Mouse (Mus musculus) T-helper 1 cell (primary cell): ENCODE data around the gene Phyhd1.

Source experiments
- in situ Hi-C: fragments of 300-600 bp; cut with MboI, MseI; formaldehyde crosslinking; loops from one replicate; pipeline ENCODE4 v1.15.1; 2025; ENCODE audit warnings: high pct_unique_total_duplicates

Phyhd1 gene

GRCm38 (mm10) chr2:30255631-30256395 is 10.2 kb upstream of the Phyhd1 start:
- in situ Hi-C loops: no loop called here

- in situ Hi-C loops: no loop called here
These were observed 9.2 kb upstream of the Phyhd1 start for GRCm38 (mm10) chr2:30256616-30257350.

DNA sequence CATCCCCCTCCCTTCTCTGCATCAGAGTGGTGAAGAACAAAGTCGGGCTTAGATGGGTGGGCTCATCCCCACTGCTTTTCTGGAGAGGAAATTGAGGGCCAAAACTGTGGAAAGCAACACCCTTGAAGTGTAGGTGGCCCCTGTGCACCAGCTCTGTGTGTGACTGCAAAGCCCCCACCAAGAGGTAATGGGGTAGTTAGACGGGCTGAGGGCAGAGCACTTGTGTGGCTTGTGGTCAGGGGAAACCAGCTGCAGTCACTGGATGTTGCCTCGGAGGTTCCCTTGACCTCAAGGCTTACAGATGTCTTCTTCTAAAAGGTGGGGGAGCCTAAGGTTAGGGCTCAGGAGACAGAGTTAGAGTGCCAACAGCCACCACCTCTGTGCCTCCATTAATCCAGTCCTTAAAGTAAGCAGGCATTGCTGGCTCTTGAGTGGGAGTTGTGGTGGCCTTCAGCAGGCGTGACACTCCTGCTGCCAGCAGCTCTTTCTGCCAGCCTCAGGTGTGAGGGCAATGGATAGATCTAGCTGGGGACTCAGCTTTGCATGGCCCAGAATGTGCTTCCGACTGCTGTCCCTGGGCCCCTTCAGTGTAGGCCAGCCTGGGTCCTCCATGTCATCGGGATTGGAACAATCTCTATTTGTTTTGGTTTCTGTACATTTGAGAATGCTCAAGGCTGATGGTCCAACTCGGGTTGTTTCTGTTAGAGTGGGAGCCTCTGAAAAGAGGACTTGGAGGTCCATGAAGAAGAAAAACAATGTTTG is 8.1 kb upstream of the Phyhd1 start:
- in situ Hi-C loops: no loop called here

GRCm38 (mm10) chr2:30258600-30258999 is 7.4 kb upstream of the Phyhd1 start:
- in situ Hi-C loops: no loop called here

GRCm38 (mm10) chr2:30259131-30260064 is 6.6 kb upstream of the Phyhd1 start:
- in situ Hi-C loops: no loop called here

GRCm38 (mm10) chr2:30261064-30261736 is 4.8 kb upstream of the Phyhd1 start:
- in situ Hi-C loops: no loop called here

GRCm38 (mm10) chr2:30261921-30262839 is 3.8 kb upstream of the Phyhd1 start:
- in situ Hi-C loops: no loop called here

GRCm38 (mm10) chr2:30262840-30263441 is 3.1 kb upstream of the Phyhd1 start:
- in situ Hi-C loops: no loop called here

- in situ Hi-C loops: no loop called here
These were observed 2.2 kb upstream of the Phyhd1 start for GRCm38 (mm10) chr2:30263811-30264210.

DNA sequence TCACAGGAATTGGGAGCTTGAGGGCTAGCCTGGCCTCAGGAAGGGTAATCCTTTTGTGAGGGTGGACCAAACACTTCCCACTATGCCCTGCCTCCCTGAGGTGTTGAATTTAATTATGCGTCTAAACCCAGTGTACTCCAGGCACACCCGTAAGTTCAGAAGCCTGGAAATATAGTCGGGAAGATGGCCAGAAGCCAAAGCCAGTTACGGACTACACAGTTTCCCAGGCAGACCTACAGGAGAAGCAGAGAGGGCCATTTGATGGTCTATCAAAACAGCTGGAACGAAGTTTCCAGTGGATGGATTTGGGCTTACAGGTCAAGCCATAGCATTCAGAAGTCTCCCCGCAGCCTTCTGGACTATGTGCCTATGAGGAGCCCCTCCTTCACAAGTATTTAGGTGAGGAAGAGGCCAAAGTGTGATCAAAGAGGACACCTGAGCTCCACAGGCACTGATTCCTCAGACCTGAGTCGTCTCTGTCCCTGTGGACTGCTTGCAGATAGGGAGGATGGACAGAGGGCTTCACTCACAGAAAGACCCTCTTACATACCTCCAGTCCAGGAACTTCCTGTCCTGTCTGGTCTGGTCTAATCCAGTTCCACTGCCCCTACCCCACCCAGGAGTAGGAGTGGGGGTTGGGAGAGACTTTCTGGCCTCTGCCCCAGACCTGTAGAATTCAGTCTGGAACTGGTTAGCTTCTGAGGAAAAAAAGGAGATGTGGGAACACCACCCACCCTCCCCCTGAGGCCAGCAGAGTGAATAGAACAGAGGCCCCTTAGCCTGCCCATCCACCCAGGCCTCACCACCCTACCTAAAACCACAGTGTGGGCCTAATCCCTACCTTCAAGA is 1.1 kb upstream of the Phyhd1 start:
- in situ Hi-C loops: loop anchor here (5.0 kb wide), 1 partner anchor 78 kb away; no protein-coding TSS in a partner anchor

- in situ Hi-C loops: loop anchor here (5.0 kb wide), 1 partner anchor 79 kb away; no protein-coding TSS in a partner anchor
These were observed 464 bp downstream of the Phyhd1 start for GRCm38 (mm10) chr2:30266392-30266941.

GRCm38 (mm10) chr2:30267466-30267865 is 1.5 kb downstream of the Phyhd1 start:
- in situ Hi-C loops: loop anchor here (5.0 kb wide), 1 partner anchor 80 kb away; no protein-coding TSS in a partner anchor

DNA sequence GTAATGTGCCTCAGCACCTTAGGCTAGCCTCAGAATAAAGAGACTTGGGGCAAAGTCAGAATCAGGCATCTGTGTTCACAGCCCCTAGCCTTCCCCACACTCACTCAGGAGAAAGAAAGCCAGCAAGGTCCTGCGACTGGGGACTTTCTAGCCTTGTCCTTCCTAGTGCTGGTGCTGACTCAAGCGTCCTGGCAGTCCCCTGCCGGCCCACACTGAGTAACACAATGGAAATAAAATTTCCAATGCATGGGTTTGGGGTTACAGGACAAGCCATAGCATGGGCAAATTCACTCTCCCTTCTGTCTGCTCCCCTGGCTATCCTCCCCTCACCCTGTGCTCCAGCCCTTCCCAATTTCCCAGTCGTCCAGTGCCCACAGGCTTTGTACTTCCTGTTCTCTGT is 2.4 kb downstream of the Phyhd1 start:
- in situ Hi-C loops: loop anchor here (5.0 kb wide), 1 partner anchor 81 kb away; no protein-coding TSS in a partner anchor

- in situ Hi-C loops: loop anchor here (5.0 kb wide), 1 partner anchor 82 kb away; no protein-coding TSS in a partner anchor
These were observed 3.4 kb downstream of the Phyhd1 start for GRCm38 (mm10) chr2:30269241-30269990.

GRCm38 (mm10) chr2:30270134-30270533 is 4.1 kb downstream of the Phyhd1 start:
- in situ Hi-C loops: no loop called here

DNA sequence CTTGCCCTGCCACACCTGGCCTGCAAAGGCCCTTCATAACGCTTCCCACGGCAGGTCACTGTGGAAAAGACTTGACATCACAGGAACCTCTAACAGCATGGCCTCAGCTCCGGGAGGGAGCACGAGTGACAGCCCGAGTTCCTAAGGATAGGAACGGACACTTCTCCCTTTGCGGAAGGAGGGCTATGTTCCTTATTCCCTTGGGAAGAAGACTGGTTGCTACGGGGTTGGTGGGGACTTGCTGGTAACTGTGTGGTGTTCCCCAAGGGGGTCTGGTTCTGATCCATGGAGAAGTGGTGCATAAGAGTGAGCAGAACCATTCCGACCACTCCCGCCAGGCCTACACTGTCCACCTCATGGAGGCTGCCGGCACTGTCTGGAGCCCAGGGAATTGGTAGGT is 14.7 kb downstream of the Phyhd1 start, which contains the start of gene Gm28038:
TSS of gene Gm28038 (plus strand) at position 301 of the 400 bp plus-strand sequence.
- in situ Hi-C loops: loop anchor here (5.0 kb wide), 1 partner anchor 38 kb away; the partner anchor contains the start of gene Gm28035
